Mouse (Mus musculus) lung, postnatal 4 days (tissue): ENCODE measurements around the gene Prkag3.

Experiments
- DNase-seq, 2 experiments: peaks; one replicate each; pipeline ENCODE4 v3.0.0; 2021

Gene Prkag3

DNA sequence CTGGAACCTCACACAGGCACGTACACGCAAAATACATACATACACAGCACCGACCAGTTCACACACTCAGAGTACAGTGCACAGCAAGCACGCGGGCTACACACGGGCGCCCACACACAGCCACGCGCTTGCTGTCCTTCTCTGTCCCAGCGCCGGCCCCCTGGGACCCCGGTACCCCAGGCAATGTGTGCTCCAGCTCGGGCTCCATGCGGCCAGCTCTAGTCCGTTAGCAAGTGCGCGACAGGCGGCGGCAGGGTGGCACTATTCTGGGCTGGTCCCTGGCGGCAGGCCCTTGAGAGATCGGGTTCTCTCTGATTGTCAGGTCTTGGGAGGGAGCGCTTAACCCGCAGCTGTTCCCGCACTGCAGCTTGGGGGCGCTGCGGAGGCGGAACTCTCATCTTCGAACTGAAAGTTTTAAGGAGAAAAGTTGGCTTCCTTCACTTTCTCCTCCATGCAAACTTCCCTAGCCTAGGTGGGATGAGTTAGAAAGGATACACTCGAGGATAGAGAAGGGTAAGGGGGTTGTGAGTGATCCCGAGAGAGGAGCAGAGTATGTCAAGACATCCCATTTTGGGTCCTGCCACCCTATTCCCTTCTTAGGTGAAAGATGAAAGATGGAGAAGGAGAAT is at the start of gene Prkag3:
Prkag3 (minus strand) TSS at position 579 of the 629 bp plus-strand sequence.
- peak; percentile 73 to 75 for DNase-seq

DNA sequence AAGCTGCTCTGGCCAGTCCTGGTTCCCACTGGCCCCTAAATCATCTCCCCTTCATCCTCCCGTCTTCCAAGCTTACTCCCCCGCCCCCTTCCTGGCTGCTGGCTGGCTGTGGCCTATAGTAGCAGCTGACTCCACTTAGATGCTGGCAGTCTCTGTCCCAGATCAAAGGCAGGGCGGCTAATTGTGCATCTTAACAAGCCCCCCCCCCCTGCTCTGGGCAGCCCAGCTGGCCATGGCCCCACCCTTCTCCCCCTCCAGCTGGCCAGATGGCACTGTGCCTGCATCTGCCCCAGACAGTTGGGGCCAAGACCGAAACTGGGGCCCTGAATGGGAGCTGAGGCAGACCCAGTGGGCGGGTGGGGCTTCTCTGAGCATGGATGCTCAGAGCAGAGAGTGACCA is 48.4 kb upstream of the Prkag3 start:
- peak; percentile 36 to 78 for DNase-seq

DNA sequence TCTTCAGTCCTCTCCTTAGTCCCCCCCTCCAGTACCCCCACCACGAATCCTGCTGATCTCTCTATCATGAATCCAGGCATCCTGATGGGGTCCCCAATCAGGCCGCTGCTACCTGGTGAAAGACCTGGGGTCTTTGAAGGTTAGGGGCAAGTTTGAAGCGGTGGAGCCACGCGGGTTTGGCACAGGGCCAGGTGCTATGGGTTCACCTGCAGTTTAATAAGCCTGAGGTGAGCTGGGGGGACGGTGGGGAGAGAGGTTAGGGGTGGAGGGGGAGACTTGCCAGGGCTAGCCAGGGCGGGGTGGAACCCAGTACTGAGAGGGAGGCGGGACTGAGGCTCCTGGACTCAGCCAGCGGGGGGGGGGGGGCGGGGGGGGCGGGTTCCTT is 46.1 kb upstream of the Prkag3 start:
- no peak for DNase-seq

DNA sequence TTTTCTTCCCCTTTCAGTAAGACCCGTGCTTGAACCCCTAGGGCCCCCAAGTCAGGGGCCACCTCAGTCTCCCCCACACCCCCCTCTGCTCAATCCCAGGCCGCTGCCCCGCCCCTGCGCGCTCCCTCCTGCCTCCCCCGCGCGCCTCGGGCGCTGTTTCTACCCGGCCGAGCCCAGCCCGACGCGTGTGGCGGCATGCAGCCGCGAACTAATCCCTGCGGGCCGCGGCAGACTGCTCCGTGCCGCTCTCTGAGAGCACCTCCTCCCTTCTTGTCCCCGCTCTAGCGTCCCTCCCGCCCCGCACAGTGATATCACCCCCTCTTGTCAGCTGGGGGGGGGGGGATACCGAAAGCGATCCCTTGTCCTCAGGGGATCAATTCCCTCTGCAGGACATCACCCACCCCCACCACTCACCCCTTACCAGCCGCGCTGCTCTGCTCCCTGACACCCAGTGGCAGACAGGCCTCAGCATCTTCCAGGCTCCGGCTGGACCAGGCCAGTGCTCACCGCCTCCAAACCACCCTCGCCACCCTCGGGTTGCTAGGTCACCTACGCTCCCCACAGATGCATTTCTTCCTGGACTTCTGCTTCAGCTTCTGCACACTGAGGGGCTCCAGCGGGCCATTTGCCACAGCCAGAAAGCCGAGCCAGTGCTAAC is 45.6 kb upstream of the Prkag3 start:
- no peak for DNase-seq

DNA sequence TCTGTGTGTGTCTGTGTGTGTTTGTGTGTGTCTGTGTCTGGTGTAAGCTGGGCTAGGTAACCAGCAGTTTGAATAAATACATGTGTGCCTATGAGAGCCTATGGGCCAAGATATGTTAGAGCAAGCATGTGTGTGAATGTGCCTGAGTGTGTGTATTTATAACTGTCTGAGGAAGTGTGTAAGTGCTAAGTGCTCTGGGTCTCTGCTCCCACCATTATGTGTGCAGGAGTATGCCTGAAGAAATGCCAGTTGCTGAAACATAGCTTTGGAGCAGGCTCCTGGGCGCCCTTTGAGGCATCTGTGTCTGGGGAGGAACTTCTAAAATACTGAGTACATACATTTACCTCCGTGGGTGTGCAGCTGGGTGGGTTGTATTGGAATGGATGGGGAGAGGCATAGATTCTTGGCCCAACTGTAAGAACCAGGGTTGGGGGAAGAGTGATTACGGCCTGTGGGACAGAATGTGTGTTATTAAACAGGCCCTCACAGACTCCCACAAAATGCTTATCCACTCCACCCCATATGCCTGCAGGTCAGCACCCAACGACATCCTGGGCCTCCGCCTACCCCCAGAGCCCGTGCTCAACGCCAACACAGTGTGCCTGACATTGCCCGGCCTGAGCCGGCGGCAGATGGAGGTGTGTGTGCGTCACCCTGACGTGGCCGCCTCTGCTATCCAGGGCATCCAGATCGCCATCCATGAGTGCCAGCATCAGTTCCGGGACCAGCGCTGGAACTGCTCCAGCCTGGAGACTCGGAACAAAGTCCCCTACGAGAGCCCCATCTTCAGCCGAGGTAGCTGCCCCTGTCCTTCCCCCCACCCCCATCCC is 44.0 kb upstream of the Prkag3 start:
- no peak for DNase-seq

DNA sequence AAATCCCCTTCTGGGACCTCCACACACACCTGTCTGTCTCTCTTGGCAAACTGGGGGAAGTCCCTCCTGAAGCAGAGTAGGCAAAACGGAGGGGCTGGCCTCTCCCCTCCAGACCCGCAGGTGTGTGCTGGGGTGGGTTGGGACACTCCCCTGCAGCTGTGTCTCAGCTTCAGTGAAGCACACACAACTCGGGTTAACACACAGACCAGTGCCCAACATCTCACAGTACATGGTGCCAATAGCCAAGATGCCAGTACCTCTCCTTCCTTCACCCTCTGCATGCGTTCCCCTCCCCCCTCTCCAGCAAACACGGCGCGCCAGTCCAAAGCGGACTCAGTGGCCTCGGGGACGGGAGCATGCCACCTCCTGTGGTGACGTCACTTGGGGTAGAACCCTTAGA is 42.2 kb upstream of the Prkag3 start, which contains the start of gene Wnt10a:
Wnt10a (plus strand) TSS at position 268 of the 400 bp plus-strand sequence.
- DNase-seq, result no peak

DNA sequence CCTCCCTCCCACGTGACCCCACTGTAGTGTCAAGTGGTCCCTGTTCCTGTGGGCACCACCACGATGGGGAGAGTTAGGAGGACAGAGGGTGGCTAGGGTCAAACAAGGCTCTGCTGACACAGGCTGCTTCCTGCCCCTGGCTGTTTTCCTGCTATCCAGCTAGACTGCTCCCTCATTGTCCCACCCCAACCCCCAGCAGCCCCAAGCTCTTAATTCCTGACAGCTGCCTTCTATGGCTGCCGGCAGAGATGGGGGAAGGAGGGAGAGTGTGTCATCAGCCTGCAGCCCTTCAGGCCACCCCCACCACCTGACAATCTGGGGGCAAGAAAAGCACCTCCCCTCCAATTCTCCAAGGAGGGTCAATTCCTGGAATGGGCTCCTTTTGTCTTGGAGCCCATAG is 41.1 kb upstream of the Prkag3 start:
- no peak for DNase-seq

DNA sequence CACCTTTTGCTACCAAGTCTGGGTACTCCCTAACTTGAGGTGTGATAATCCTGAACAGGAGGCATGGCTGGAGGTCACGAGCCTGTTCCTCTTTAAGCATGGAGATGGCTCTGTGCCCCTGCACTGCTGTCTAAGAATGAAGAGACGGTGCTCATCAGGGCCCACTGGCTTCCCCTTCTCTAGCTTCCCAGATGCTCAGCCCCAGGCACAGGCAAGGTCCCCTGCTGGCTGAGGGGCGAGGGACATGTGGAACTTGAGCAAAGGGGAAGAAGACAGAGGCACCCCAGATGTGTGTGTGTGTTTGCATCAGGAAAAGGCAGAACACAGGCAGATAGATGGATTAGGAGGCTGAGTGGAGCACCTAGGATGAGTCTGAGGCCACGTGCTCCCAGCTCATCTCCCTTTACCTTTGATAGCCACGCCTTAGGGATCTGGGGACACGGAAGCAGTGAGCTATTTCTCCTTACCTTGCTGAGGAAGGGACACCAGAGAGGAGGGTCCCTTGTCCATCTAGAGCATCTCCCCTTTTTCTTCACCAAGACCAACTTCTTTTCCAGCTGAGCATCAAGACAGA is 39.7 kb upstream of the Prkag3 start:
- no peak for DNase-seq

DNA sequence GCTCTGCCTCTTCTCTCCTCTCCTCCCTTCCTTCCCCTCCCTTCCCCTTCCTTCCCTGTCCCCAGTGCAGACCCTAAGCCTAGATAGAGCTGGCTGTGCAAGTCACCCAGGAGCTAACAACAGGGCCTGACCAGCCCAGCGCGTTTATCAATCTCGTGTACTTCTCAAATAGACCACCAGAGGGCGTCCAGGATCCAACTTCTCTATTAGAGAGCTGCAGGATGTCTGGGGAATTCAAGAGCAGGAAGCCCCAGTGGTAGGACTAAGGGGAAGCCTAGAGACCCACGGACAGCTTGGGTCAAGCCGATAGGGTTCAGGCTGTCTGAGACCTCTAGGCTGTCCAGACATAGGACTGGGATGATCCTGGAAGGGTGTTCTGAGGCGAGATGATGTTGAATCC is 38.8 kb upstream of the Prkag3 start:
- DNase-seq, result peak; percentile 52 to 83

DNA sequence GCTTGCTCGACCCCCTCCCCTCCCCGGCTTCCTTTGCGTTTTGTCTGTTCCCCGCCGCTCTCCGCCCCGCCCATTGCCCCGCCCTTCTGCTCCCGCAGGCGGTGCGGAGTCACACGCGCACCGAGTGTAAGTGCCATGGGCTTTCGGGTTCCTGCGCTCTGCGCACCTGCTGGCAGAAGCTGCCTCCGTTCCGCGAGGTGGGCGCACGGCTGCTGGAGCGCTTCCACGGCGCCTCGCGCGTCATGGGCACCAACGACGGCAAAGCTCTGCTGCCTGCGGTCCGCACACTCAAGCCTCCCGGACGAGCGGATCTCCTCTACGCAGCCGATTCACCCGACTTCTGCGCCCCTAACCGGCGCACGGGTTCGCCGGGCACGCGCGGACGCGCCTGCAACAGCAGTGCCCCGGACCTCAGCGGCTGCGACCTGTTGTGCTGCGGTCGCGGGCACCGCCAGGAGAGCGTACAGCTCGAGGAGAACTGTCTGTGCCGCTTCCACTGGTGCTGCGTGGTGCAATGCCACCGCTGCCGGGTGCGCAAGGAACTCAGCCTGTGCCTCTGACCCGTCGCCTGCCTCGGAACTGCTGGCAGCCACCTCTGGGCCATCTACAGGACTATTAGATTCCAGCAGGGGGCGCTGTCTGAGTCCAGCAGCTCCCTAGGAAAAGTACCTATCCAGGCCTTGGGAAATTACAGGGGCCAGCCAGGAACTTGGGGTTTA is 35.2 kb upstream of the Prkag3 start:
- peak; percentile 48 to 67 for DNase-seq

DNA sequence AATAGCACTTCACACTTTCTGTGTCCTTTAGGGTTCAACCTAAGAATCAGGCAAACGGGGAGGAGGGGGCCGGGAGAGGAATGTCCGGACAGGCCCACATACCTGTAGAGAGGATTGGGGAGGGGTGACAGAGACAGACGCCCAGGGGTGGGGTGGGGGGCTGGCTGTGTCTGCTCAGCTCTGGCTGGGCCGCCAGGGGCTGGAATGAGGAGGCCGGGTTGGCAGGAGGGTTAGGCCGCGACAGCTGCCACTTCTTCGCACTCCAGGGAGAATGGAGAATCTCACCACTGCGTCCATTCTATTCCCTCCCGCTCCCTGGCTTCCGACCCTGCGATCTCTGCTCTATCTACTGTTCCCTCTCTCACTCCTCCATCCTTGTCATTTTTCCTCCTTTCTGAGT is 34.5 kb upstream of the Prkag3 start:
- no peak for DNase-seq

DNA sequence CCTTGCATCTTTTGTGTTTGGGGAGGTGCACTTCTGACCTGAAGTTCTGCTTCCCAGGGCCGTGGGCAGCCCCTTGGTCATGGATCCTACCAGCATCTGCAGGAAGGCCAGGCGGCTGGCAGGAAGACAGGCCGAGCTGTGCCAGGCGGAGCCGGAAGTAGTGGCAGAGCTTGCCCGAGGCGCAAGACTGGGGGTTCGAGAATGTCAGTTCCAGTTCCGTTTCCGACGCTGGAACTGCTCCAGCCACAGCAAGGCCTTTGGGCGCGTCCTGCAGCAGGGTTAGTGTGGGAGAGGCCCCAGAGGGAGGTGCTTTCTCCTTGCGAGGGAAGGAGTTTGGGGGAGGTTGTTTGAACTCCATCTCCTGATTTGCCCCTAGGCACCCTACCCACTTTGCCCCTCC is 33.0 kb upstream of the Prkag3 start:
- DNase-seq, result peak; percentile 27 to 65

DNA sequence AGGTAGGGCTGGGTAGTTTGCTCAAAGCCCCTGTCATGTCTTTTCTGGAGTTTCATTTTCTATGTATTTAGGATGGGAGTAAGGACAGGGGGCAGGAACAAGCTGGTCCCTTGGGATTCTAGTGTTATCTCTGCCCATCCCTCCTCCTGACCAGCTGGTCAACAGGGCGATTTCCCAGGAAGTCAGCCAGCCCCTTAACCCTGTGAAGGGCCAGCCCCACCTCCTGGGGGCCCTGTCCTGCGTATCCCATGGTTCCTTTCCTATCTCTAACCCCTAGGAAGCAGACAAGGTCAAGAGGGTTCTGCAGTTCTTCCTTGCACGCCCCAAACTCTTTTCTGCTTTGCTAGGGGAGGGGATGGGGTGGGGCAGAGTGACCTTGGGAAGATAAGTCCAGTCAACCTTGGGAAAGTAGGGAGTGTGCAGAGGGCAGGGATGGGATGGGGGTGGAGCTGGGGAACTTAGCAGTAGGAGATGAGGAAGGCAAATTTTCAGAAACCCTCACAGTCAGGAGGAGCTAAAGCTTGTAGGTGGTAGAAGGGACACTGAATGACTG is 30.0 kb upstream of the Prkag3 start:
- no peak for DNase-seq

DNA sequence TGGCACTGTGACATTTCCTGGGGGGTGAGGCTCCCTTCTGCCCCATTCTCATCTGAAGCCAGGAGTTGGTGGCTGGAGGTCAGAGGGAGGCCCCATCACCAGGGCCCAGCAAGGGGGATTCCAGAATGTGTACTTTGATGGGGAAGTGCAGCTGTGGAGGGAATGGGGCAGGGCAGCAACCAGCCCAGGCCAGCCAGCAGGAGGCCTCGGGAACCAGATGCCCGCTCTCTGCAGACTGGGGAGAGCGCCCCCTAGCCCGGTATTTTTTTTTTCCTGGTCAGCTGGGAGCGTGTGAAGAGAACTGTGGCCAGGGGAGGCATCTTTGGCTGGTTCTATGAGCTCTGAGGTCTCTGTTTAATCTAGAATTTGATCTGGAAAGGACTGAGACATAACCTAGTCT is 26.8 kb upstream of the Prkag3 start:
- DNase-seq, result peak in 1 of 2 experiments; percentile 50

DNA sequence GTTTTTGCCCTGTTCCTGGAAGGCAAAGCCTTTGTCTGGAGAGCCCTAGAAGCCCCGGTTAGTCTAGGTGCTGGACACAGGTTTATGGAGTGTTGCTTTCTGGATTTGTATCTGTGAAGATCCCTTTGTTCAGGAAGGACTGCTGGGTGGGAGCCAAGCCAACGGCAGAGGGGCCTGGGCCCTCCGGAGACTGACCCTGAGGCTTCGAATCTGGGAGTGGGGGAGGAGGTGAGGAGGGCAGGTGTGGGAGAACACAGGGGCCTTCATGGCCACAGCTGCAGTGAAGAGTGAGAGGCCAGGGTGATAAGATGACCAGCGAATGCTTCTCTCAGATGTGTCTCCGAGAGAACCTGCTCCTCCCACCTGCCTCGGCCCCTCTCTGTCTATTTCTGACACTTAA is 25.0 kb upstream of the Prkag3 start:
- no peak for DNase-seq

DNA sequence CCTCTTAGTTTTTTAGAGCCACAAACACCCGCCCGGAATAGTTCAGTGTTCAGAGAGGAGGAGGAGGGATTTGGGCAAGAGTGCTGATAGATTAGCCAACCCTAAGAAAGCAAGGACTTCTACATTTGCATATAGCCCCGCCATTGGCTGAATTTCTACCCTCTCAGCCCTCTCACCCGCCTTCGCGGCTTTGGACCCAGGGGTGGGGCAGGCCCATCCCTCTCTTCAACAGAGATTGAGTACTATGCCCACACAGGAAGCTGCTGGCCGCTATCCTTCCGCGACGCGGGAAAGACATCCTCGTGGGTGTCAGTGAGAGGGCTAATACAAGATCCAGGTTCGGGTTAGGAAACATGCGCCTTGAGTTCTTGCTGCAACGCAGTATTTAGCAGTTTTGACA is 24.1 kb upstream of the Prkag3 start:
- peak; percentile 81 to 89 for DNase-seq

DNA sequence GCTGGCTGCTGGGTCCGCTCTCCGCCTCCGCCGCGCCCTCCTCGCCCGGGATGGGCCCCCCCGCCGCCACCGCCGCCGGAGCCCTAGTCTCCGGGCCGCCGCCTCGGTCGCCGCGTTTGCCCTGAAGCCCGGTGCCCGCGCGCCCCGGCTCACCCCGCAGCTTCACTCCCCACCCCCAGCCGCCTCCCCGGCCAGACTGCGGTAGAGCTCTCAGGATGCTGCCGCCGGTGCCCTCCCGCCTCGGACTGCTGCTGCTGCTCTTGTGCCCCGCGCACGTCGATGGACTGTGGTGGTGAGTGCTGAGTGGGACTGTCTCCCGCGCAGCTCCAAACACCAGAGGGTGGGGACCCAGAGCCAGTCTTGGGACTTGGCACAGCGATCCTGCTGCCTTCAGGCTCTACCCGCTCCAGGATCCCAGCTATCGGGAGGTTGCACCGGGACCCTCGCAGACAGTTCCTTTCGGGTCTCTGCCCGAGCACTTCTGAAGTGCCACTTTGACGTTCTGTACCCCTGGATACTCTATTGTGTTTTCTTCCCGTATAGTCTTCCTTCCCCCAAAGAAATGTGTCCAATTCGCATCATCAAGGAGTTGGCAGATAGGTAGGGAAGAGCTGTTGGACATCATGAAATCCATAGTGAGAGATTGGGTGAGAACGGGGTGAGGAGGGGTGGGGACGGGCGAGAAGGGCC is 23.1 kb upstream of the Prkag3 start:
- DNase-seq, result peak in 1 of 2 experiments; percentile 53

DNA sequence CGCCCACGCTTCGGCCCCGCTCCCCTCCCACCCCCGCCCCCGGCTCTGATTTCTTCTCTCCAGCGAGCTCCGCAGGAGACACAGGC is 22.7 kb upstream of the Prkag3 start, which contains the start of gene Wnt6:
Wnt6 (plus strand) TSS at position 48 of the 86 bp plus-strand sequence.
- no peak for DNase-seq

DNA sequence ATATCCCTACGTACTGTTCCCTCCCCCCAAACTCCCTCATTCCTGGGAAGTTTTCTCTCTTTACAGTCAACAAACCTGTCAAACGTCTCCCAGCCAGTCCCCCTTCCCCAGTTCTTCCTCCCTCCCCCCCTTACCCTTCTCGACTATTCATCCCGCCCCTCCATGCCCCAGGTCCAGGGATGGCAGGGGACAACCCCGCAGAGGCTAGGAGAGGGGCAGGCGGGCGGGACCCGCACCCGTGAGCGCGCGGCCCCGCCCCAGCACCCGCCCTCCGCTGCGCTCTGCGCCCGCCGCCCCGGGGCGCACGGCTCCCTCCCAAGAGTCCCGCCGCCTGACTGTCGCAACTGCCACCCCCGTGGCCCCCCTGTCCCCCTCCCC is 22.4 kb upstream of the Prkag3 start:
- no peak for DNase-seq

DNA sequence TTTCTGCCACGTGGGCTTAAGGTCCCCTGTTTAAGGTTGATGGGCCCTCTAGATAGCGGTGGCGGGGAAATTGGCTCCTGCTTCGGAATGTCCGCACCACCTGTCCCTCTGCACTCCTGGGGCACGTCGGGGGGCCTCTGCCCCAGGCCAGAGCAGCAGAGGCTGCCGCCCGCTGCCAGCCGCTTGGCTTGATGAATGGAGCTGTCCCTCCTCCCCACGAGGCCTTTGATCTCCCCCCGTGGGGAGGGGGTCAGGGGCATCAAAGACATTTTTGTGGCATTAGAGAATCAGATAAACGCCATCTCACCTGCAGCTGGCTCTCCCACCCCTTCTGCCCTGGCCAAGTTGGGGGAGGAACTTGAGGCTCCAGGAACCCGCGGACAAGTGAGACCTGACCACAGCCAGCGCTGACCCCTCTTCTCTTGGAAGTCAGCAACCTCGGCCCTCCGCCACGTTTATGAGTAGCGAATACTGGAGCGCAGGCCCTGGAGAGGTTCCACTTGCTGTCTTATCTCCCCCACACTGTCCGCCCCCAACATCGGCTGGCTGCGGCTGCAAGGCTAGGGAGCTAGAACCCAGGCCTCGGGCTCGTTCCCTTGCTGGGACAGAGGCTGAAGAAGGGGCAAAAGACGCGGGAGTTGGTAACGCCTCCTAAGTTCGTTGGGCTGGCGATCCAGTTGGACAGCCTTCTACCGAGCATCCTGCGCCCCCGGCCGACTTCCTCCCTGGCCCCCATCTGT is 21.9 kb upstream of the Prkag3 start:
- DNase-seq, result no peak

DNA sequence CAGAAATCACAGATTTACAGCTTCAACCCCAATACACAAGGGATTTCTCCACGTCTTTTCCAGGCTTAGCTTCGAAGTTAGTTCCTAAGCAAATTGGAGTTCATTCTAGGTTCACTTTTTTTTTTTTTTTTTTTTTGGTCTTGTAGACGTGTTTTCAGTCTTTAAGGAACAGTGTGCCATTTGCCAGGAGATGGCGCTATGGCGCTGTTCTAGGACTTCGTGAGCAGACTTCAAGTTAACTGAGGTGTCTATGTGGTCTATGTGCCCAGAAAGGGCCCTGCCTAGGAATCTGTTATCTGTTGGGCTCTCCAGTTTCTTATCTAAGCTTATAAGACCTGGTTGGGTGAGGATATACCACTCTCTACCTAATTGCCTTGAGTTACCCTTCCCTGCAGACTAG is 14.1 kb upstream of the Prkag3 start:
- DNase-seq, result peak; percentile 73 to 77

DNA sequence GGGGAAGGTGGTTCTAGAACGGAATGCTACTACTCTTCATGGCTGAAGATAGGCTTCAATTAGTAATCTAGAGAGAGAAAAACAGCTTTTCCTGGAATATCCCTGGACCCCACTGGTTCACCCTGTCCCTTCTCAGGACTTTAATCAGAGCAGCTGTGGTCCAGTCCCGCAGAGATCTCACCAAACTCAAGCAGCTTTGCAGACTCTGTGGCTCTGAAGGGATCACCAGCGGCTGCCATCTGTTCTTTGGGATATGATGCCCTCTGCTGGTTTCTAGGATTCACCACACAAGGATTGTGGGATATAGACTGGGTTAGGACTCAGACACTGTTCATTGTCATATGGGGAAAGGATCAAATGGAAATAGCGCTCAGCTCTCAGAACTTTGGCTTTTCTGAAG is 10.8 kb upstream of the Prkag3 start:
- DNase-seq, result peak in 1 of 2 experiments; percentile 61
